Mouse (Mus musculus) G1E-ER4 (cell line): ENCODE results near the gene Elovl2. TPM values are rescaled to one million over a fixed set of nuclear protein-coding genes. Genes with fewer than 3 reads are reported as not detected.

Source experiments
- GATA1 ChIP-seq: IDR thresholded peaks from one replicate; pipeline ENCODE4 v1.8.0; 2012; ENCODE audit warnings: low read length, inconsistent platforms
- polyA plus RNA-seq: library from polyadenylated mRNA; stranded (reverse); fragments of >175 nt; gene quantifications from 2 replicates; pipeline ENCODE4 v1.2.3, GENCODE M21; 2012

The Elovl2 gene
- not detected in 2 replicates for polyA plus RNA-seq

DNA sequence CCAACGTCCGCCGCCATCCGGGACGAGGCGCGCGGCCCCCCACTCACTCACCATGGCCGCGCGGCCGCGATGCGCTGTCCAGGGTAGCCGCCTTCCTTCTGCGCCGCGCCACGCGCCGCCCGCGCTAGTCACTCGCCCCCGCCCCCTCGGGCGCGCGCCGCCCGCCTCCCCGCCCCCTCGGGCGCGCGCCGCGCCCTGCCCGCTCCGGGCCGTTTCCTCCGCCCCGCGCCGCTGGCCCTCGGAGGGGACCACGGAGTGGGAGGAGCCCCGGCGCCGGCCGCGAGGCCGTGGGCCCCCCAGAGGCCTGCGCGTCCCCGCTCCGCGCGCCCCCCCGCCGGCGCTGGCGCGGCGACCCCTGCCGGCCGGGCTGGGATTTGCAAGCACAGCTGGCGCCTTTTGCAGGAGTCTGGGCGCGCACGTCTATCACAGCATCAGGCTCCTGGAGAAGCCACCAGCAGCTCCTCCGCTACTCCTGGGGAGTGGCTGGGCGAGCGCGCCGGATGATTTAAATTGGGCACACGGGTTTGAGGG is at the start of gene Elovl2:
Elovl2 (minus strand) TSS at position 102 of the 531 bp plus-strand sequence.
- no peak for TF ChIP-seq GATA1

DNA sequence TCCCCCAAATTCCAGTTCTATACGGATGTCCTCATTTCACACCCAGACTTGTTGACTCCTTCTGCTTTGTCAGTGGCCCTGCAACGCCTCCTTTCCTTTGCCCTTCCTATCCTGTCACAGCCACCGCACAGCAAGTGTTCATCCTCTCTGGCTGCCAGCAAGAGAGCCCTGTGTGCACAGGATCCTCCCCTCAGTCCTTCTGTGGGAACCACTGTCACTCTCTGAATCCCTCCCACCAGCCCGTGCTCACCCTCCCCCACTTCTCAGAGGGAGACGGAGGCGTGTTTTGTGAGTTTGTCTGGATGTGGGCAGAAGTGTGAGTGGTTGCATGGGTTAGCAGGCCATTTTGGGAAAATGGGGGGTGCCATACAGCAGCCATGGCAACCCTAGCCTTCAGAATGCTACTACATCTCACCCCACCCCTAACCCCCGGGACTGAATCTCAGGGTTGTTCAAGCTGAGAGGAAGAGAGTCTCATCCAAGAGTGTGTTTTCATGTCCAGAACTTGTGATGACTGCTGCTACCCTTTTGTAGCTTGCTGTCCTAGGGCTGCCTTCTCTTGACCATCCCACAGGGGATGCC is 47.7 kb upstream of the Elovl2 start:
- no peak for TF ChIP-seq GATA1

- TF ChIP-seq GATA1 = no peak
Measured at GRCm38 (mm10) chr13:41263304-41264006, 43.2 kb upstream of the Elovl2 start.

GRCm38 (mm10) chr13:41257851-41258250 is 37.6 kb upstream of the Elovl2 start:
- no peak for TF ChIP-seq GATA1

DNA sequence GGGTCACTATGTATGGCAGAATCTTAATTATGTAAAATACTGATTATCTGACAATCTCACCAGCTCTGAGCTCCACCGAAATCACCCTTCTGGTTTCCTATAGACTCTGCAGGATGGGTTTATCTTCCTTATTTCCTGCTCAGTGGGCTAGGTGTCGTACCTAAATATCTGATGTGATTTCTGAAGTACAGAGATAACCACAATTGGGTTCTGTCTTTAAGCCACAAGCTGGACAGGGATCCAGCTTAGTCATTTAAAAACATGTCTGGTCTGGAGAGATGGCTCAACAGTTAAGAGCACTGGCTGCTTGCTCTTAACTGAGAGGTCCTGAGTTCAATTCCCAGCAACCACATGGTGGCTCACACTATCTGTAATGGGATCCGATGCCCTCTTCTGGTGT is 36.8 kb upstream of the Elovl2 start:
- TF ChIP-seq GATA1 = no peak

DNA sequence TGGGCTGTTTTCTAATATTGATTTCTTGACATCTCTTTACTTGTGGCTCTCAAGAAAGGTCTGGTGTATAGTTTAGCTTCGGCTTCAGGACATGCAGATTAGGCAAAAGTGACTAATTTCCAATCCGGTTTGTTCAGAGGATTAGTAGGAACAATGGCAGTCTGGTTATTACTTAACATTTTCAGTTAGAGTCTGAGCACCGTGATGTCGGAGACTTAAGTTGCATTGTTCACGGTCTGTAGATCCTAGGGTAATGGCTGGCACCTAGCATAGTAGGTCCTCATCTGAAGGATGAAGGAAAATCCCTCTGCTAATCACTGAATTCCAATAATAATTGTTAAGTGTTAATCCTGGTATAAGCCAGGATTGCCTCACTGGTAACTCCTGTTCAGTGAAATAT is 35.9 kb upstream of the Elovl2 start:
- no peak for TF ChIP-seq GATA1

DNA sequence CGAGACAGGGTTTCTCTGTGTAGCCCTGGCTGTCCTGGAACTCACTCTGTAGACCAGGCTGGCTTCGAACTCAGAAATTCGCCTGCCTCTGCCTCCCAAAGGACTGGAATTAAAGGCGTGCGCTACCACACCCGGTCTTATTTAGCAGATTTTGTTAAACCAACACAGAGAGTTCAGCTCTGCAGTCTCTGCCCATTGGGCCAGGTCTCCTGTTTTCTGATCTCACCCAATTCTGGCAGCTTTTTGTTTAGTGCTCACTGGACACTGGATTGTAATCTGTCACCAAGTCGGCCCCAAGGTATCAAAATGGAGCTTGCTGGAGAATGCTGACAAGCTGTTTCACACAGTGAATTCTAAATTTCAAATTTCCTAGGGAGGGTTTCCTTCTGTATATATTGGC is 32.5 kb upstream of the Elovl2 start:
- no peak for TF ChIP-seq GATA1

DNA sequence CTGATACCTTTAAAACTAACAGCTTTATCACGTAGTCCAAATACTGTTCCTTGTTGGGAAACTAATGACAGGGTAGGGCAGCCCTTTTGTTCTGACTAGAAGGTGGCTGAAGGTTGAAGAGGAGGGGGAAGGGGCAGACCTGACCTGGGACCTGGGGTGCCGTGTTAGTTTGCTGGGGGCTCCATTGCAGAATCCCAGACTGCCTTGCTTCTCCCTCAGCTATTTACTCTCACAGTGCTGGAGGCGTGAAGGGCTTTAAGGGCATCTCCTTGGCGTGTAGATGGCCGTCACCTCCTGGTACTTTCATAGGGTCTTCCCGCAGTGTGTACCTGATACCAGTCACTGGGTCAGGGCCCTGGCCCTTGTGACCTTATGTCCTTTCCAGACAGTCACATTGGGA is 31.9 kb upstream of the Elovl2 start:
- no peak for TF ChIP-seq GATA1

- TF ChIP-seq GATA1 = no peak
Measured at GRCm38 (mm10) chr13:41251667-41252066, 31.5 kb upstream of the Elovl2 start.

DNA sequence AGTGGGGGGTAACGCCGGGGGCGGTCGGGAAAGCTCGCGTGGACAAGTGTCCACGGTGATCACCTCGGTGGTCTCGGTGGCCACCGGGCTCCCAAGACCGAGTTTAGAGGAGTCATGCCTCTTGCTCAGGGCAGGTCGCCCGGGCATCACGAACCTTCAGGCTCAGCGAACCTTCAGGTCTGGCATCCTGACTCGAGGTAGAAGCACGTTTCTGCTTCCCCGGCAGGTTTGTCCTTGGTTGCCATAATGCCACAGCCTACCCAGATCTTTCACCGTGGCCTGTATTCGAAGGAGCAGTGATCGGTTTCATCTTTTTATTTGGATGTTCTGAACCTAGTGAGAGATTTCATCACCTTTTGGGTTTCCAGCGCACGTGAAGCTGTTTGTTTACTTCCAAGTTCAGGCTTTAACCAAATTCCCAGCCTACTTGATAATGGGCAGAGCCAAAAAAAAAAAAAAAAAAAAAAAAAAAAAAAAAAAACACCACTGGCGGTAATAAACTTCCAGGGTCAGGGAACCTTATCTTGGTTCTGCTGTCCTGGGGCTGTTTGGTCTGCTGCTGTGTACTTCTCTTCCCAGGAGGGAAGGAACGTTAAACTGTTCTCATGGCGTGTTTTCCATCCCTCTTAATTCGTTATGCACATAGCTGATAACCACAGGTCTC is 30.2 kb upstream of the Elovl2 start:
- no peak for TF ChIP-seq GATA1

DNA sequence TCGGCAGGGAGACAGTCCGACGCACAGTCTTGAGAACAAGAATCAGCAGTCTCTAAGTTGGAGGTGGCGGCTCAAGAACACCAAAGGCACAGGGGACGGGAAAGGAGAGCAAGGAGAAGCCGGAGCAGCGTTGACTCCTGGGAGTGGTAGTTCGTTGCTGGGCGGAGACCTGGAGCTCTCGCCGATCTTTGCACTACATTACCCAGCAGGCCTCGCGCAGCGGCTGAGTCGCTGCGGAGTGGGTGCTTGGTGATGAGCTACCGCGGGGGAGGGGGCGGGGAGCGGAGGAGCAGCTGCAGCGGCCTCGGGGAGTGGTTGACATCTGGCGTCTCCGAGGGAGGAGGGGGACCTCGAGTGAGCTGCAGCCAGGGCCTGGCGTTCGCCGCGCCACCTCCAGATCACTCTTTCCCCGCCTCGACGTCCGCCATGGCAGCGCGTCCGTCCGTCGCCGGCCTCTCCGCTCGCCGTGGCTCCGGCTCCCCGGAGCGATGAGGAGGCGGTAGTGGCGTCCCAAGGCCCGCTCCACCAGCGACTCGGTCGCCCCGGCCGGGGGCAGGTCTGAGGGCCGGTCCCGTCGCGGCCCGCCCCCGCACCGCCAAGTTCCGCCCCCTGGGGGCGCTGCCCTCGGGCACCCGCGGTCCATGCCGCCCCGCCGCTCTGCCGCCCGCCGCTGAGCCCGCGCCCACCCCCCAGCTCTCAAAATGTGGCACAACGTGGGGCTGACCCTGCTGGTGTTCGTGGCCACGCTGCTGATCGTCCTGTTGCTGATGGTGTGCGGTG is 29.5 kb upstream of the Elovl2 start, which contains the start of gene Smim13:
Smim13 (plus strand) TSS at position 307 of the 780 bp plus-strand sequence.
- TF ChIP-seq GATA1 = no peak

- TF ChIP-seq GATA1 = no peak
Measured at GRCm38 (mm10) chr13:41248751-41249520, 28.7 kb upstream of the Elovl2 start.

- TF ChIP-seq GATA1 = no peak
Measured at GRCm38 (mm10) chr13:41244306-41244830, 24.2 kb upstream of the Elovl2 start.

GRCm38 (mm10) chr13:41241557-41241956 is 21.4 kb upstream of the Elovl2 start:
- no peak for TF ChIP-seq GATA1

GRCm38 (mm10) chr13:41238805-41239130 is 18.6 kb upstream of the Elovl2 start:
- TF ChIP-seq GATA1 = no peak
